Mouse (Mus musculus): Measurements from ENCODE around the gene Cass4. TPM values are rescaled to one million over a fixed set of nuclear protein-coding genes. Genes with fewer than 3 reads are reported as not detected.

Cass4 gene
- polyA plus RNA-seq, 1 experiment from 2014 or later, result 0.29 TPM

DNA sequence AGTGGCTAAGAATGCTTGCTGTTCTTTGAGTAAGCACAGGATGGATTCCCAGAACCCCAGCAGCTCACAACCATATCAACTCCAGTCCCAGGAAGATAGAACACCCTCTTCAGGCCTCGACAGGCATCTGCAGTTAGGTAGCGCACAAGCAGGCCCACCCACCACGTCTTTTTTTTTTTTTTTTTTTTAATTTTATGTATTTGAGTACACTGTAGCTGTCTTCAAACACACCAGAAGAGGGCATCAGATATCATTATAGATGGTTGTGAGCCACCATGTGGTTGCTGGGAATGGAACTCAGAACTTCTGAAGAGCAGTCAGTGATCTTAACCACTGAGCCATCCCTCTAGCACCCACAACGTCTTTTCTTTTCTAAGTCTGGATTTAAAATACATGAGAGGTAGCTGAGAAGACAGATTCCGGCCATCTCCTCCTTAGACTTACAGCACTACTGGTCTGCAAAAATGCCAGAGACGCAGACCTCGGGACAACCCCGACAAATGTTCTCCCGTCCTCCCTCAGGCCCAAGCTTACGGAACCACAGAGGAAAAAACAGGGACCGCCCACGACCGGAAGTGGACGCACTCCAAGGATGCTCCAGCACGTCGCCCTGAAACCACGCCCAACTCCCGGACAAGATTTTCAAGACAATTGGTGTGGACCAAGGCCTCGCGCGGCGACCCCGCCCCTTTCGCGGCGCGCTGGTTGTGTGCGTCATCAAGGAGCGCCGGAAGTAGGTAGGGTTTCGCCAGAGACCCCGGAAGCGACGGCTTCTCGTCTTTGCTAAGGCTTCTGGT is 46.4 kb downstream of the Cass4 start, which contains the start of gene Rtf2:
Gene Rtf2 (plus strand): TSS at position 714 of the 797 bp plus-strand sequence.
- H3K9me3 ChIP-seq (ENCODE audit: control insufficient read depth), result no peaks in the 10 kb centered on the region
- peak; percentile 35 for TF ChIP-seq CTCF (IDR thresholded peaks at IDR 0.05; ENCODE audit: low read depth)
- peaks cover 7% of the 10 kb centered on the region; the same call in 1 of the 2 replicates for H3K36me3 ChIP-seq (ENCODE audit: control insufficient read depth, insufficient read depth)
- H3K4me1 ChIP-seq (replicated peaks; ENCODE audit: control insufficient read depth, insufficient read depth, low read length), result peaks cover 4% of the 10 kb centered on the region; the same call in 1 of the 2 replicates
- H3K27ac ChIP-seq (ENCODE audit: low read depth, low read length), result peak within 1 kb of the TSS; percentile 70
- peak within 1 kb of the TSS; percentile 85 for H3K4me2 ChIP-seq (replicated peaks; ENCODE audit: low read depth)
- peak within 1 kb of the TSS; percentile 81 for H3K9ac ChIP-seq (ENCODE audit: low read depth, low read length)
- H3K27me3 ChIP-seq (replicated peaks; ENCODE audit: control insufficient read depth, insufficient read depth, low read length), result no peaks in the 10 kb centered on the region
- 2% methylated on average over 35 of the region's 35 CpGs for WGBS
- peak; percentile 99 for ATAC-seq
- H3K4me3 ChIP-seq (ENCODE audit: low read depth, low read length), result peak within 1 kb of the TSS; percentile 84

DNA sequence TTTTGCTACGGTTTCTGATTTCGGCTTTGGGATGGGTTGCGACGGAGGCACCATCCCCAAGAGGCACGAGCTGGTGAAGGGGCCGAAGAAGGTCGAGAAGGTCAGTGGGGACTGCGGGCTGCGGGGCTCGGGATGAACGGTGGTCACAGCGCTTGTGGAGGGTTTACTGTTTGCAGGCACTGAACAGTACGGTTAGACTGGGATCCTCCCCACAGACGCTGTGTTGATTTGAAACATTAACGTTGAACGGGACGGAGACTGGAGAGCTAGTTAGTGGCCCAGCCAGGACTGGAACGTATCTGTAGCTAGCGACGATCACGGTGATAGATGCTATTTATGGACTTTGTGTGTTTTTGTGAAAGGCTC is 47.0 kb downstream of the Cass4 start:
- ATAC-seq, result peak; percentile 58
- H3K4me2 ChIP-seq (replicated peaks; ENCODE audit: low read depth), result peak overlapping the region; percentile 85
- peak overlapping the region; percentile 81 for H3K9ac ChIP-seq (ENCODE audit: low read depth, low read length)
- peak overlapping the region; percentile 70 for H3K27ac ChIP-seq (ENCODE audit: low read depth, low read length)
- TF ChIP-seq CTCF (IDR thresholded peaks at IDR 0.05; ENCODE audit: low read depth), result no peak
- peaks cover 13% of the 10 kb centered on the region for H3K36me3 ChIP-seq (ENCODE audit: control insufficient read depth, insufficient read depth)
- H3K4me3 ChIP-seq (ENCODE audit: low read depth, low read length), result peak overlapping the region; percentile 84
- no peaks in the 10 kb centered on the region for H3K27me3 ChIP-seq (replicated peaks; ENCODE audit: control insufficient read depth, insufficient read depth, low read length)
- under 1% methylated on average over 21 of the region's 21 CpGs for WGBS
- H3K4me1 ChIP-seq (replicated peaks; ENCODE audit: control insufficient read depth, insufficient read depth, low read length), result peaks cover 4% of the 10 kb centered on the region; the same call in 1 of the 2 replicates
- no peaks in the 10 kb centered on the region for H3K9me3 ChIP-seq (ENCODE audit: control insufficient read depth)

- peak overlapping the region; percentile 70 for H3K27ac ChIP-seq (ENCODE audit: low read depth, low read length)
- H3K4me3 ChIP-seq (ENCODE audit: low read depth, low read length), result peak overlapping the region; percentile 84
- TF ChIP-seq CTCF (IDR thresholded peaks at IDR 0.05; ENCODE audit: low read depth), result no peak
- no peaks in the 10 kb centered on the region for H3K27me3 ChIP-seq (replicated peaks; ENCODE audit: control insufficient read depth, insufficient read depth, low read length)
- peak overlapping the region; percentile 81 for H3K9ac ChIP-seq (ENCODE audit: low read depth, low read length)
- ATAC-seq, result no peak; the same call in 1 of the 2 replicates
- H3K36me3 ChIP-seq (ENCODE audit: control insufficient read depth, insufficient read depth), result peaks cover 18% of the 10 kb centered on the region
- 25% methylated on average over 6 of the region's 6 CpGs for WGBS
- peak overlapping the region; percentile 85 for H3K4me2 ChIP-seq (replicated peaks; ENCODE audit: low read depth)
- no peaks in the 10 kb centered on the region for H3K9me3 ChIP-seq (ENCODE audit: control insufficient read depth)
- H3K4me1 ChIP-seq (replicated peaks; ENCODE audit: control insufficient read depth, insufficient read depth, low read length), result peaks cover 4% of the 10 kb centered on the region; the same call in 1 of the 2 replicates
Measured at GRCm38 (mm10) chr2:172441176-172441575, 47.6 kb downstream of the Cass4 start.

GRCm38 (mm10) chr2:172445617-172446016 is 52.0 kb downstream of the Cass4 start:
- ATAC-seq, result no peak
- TF ChIP-seq CTCF (IDR thresholded peaks at IDR 0.05; ENCODE audit: low read depth), result no peak
- 92% methylated on average over 4 of the region's 4 CpGs for WGBS

GRCm38 (mm10) chr2:172447317-172447716 is 53.7 kb downstream of the Cass4 start:
- TF ChIP-seq CTCF (IDR thresholded peaks at IDR 0.05; ENCODE audit: low read depth), result peak; percentile 71
- H3K27ac ChIP-seq (ENCODE audit: low read depth, low read length), result no peak overlapping the region
- H3K36me3 ChIP-seq (ENCODE audit: control insufficient read depth, insufficient read depth), result peaks cover 79% of the 10 kb centered on the region

More at GRCm38 (mm10) chr2:172445617-172446016, 52.0 kb downstream of the Cass4 start:
- Histone ChIP-seq H3K9ac (ENCODE audit: low read depth, low read length) (no peak overlapping the region), H3K27me3 (replicated peaks; ENCODE audit: control insufficient read depth, insufficient read depth, low read length) (no peaks in the 10 kb centered on the region), H3K4me2 (replicated peaks; ENCODE audit: low read depth) (no peak overlapping the region), H3K9me3 (ENCODE audit: control insufficient read depth) (no peaks in the 10 kb centered on the region), H3K4me1 (replicated peaks; ENCODE audit: control insufficient read depth, insufficient read depth, low read length) (peaks cover 4% of the 10 kb centered on the region; the same call in 1 of the 2 replicates), H3K4me3 (ENCODE audit: low read depth, low read length) (no peak overlapping the region), H3K36me3 (ENCODE audit: control insufficient read depth, insufficient read depth) (peaks cover 62% of the 10 kb centered on the region), H3K27ac (ENCODE audit: low read depth, low read length) (no peak overlapping the region)

GRCm38 (mm10) chr2:172448329-172448728 is 54.7 kb downstream of the Cass4 start:
- WGBS, result 81% methylated on average over 4 of the region's 4 CpGs
- Histone ChIP-seq H3K4me3 (ENCODE audit: low read depth, low read length) (no peak overlapping the region), H3K4me1 (replicated peaks; ENCODE audit: control insufficient read depth, insufficient read depth, low read length) (no peaks in the 10 kb centered on the region), H3K9ac (ENCODE audit: low read depth, low read length) (no peak overlapping the region), H3K27ac (ENCODE audit: low read depth, low read length) (no peak overlapping the region), H3K27me3 (replicated peaks; ENCODE audit: control insufficient read depth, insufficient read depth, low read length) (no peaks in the 10 kb centered on the region), H3K9me3 (ENCODE audit: control insufficient read depth) (no peaks in the 10 kb centered on the region), H3K4me2 (replicated peaks; ENCODE audit: low read depth) (no peak overlapping the region), H3K36me3 (ENCODE audit: control insufficient read depth, insufficient read depth) (peaks cover 89% of the 10 kb centered on the region)
- no peak for TF ChIP-seq CTCF (IDR thresholded peaks at IDR 0.05; ENCODE audit: low read depth)
- ATAC-seq, result no peak

More at GRCm38 (mm10) chr2:172447317-172447716, 53.7 kb downstream of the Cass4 start:
- Histone ChIP-seq H3K4me3 (ENCODE audit: low read depth, low read length) (no peak overlapping the region), H3K27me3 (replicated peaks; ENCODE audit: control insufficient read depth, insufficient read depth, low read length) (no peaks in the 10 kb centered on the region), H3K4me1 (replicated peaks; ENCODE audit: control insufficient read depth, insufficient read depth, low read length) (no peaks in the 10 kb centered on the region), H3K9me3 (ENCODE audit: control insufficient read depth) (no peaks in the 10 kb centered on the region), H3K9ac (ENCODE audit: low read depth, low read length) (no peak overlapping the region), H3K4me2 (replicated peaks; ENCODE audit: low read depth) (no peak overlapping the region)
- 89% methylated on average over 6 of the region's 6 CpGs for WGBS
- ATAC-seq, result no peak

Data from intestine, postnatal 0 days (tissue).